Mouse (Mus musculus): ENCODE data around the gene Megf11.

DNA sequence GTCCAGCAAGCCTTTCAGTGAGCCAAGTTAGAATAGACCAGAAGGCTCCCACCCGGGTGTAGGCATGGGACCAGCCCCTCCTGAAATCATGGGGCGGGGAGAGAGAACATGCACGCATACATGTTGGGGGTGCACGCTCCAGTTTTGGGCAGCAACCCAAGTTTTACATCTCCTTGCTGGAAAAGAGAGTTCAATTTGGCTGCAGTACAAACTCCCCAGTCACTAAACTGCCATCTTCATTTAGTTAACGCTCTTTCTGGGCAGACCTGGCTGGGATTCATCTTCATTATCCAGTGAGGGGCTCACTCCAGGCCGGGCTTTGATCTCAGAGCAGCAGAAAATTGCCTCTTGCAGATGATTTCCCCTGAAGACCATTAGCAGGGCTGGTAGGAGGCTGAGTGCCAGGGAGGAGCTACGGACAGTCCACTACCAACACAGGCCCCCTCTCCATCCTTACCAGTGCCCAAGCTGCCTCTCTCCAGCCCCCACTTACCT lies 218.8 kb downstream of the Megf11 start:
- TF ChIP-seq CTCF (IDR thresholded peaks at IDR 0.05; ENCODE audit: low read depth, low read length) (no peak), POLR2A (IDR thresholded peaks at IDR 0.05; ENCODE audit: insufficient read depth, low read length) (no peak), EP300 (IDR thresholded peaks at IDR 0.05; ENCODE audit: insufficient read depth, low read depth, low read length) (no peak)
